Mouse (Mus musculus): ENCODE measurements around the gene Rngtt.

GRCm38 (mm10) chr4:33545577-33545879, 235.4 kb downstream of the Rngtt start:
- TF ChIP-seq CTCF (IDR thresholded peaks at IDR 0.05) (no peak), POLR2A (IDR thresholded peaks at IDR 0.05; ENCODE audit: insufficient read depth, low read depth, low read length) (no peak)
